Mouse (Mus musculus) forebrain, embryonic 12.5 days (tissue): ENCODE data around the gene Gm49383. TPM values are rescaled to one million over a fixed set of nuclear protein-coding genes. Genes with fewer than 3 reads are reported as not detected.
A peak's percentile ranks its signal among the peaks of the same experiment; 100 is the strongest.
"Not testable (repeated sequence)": the region's sequence is repeated elsewhere in the genome, so short reads cannot be mapped to it uniquely, and the experiment has no call there.

Experiments used
- ATAC-seq: fragments of 200-750 bp; cut with Nextera tagmentation; 2 replicates; pipeline ENCODE4 v1.8.0; 2017; ENCODE audit warnings: moderate TSS enrichment; ENCODE audit not compliant: low FRiP score
- H3K27ac ChIP-seq: fragments of 300-500 bp; sonication (generic); 2 replicates; pipeline ENCODE4 v1.5.1; 2016; ENCODE audit warnings: mild to moderate bottlenecking
- H3K27me3 ChIP-seq: fragments of 300-500 bp; sonication (generic); 2 replicates; pipeline ENCODE4 v1.6.1; 2016; ENCODE audit warnings: mild to moderate bottlenecking
- H3K36me3 ChIP-seq: fragments of 300-500 bp; sonication (generic); replicated peaks from 2 replicates; pipeline ENCODE4 v1.6.1; 2016; ENCODE audit warnings: mild to moderate bottlenecking
- H3K4me1 ChIP-seq: fragments of 300-500 bp; sonication (generic); 2 replicates; pipeline ENCODE4 v1.6.1; 2016
- H3K4me2 ChIP-seq: fragments of 300-500 bp; sonication (generic); 2 replicates; pipeline ENCODE4 v1.6.1; 2016; ENCODE audit warnings: mild to moderate bottlenecking, moderate library complexity
- H3K4me3 ChIP-seq: fragments of 300-500 bp; sonication (generic); replicated peaks from 2 replicates; pipeline ENCODE4 v1.5.1; 2016; ENCODE audit warnings: mild to moderate bottlenecking
- H3K9ac ChIP-seq: fragments of 300-500 bp; sonication (generic); 2 replicates; pipeline ENCODE4 v1.6.1; 2016; ENCODE audit warnings: mild to moderate bottlenecking
- H3K9me3 ChIP-seq: fragments of 300-500 bp; sonication (generic); 2 replicates; pipeline ENCODE4 v1.6.1; 2016
- WGBS: fragments of 180-500 bp; shearing (Covaris S2); methylation state at CpG from one replicate; pipeline ENCODE4 v1.1.7; 2016; 5-methylcytosine and 5-hydroxymethylcytosine counted together
- polyA plus RNA-seq: library from polyadenylated mRNA; unstranded; fragments of >200 nt; fragmentation: Nextera tagmentation; extraction: Ambion mirVana; gene quantifications from 2 replicates; pipeline ENCODE4 v1.2.1, GENCODE M21; 2016

Gm49383 gene
- polyA plus RNA-seq, 1 experiment from 2014 or later, result 41.0 TPM

GRCm38 (mm10) chr12:69171307-69171706, 25.6 kb downstream of the Gm49383 start:
- Histone ChIP-seq H3K36me3 (peaks cover 20% of the 10 kb centered on the region), H3K9ac (no peak overlapping the region), H3K9me3 (no peaks in the 10 kb centered on the region), H3K4me2 (no peak overlapping the region), H3K4me3 (no peak overlapping the region), H3K27ac (no peak overlapping the region), H3K27me3 (no peaks in the 10 kb centered on the region), H3K4me1 (peaks cover 14% of the 10 kb centered on the region)
- ATAC-seq, result no peak
- WGBS, result 94% methylated on average over 2 of the region's 2 CpGs

- under 1% methylated on average over 40 of the region's 40 CpGs for WGBS
- Histone ChIP-seq H3K4me3 (peak within 1 kb of the TSS; percentile 82), H3K9me3 (no peaks in the 10 kb centered on the region), H3K27me3 (no peaks in the 10 kb centered on the region), H3K36me3 (peaks cover 10% of the 10 kb centered on the region; the same call in 1 of the 2 replicates), H3K27ac (peak within 1 kb of the TSS; percentile 73), H3K4me1 (peaks cover 14% of the 10 kb centered on the region), H3K9ac (peak within 1 kb of the TSS; percentile 74), H3K4me2 (peak within 1 kb of the TSS; percentile 91)
- ATAC-seq, result peak; percentile 95
These were observed 28.3 kb downstream of the Gm49383 start, which contains the start of gene Lrr1 for GRCm38 (mm10) chr12:69168461-69169106. TSS of gene Lrr1 (plus strand) at chr12:69168814.

DNA sequence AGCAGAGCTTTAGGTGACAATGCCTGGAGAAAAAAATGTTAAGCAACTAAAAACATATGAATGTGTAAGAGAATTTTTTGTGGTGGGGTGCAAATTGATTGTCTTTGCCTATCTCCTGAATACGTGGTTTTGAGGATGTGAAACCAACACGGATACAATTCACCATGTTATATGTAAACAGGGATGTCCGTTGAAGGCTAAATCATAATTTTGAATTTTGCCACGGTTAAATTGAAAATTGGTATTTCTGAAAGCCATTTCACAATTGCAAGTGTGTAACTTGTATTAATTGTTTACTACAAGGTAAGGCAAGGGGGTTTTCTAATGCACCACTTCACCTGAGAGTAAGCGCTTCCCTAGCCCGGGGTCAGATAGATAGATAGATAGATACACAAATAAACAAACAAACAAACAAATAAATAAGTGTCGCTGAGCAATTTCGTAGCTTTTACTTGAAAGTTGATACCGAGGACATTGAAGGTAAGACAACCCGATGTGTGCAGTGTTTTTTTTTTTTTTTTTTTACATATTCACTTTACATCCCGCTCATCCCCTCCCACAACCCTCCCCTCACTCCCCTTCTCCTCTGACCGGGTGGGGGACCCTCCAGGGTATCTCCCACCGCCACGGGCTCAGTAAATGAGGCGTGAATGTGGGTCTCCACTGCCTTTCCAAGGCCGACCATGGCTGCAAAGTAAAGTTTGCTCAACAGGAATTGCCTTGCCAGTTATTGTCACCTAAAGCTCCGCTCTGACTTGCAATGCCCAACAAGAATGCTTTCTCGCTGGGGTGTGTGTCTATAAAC, 29.0 kb downstream of the Gm49383 start:
- Histone ChIP-seq H3K9me3 (no peaks in the 10 kb centered on the region), H3K4me2 (peak overlapping the region; percentile 91), H3K4me1 (peaks cover 14% of the 10 kb centered on the region), H3K9ac (peak overlapping the region; percentile 74), H3K27ac (peak overlapping the region; percentile 73), H3K4me3 (peak overlapping the region; percentile 82), H3K36me3 (peaks cover 5% of the 10 kb centered on the region; the same call in 1 of the 2 replicates), H3K27me3 (no peaks in the 10 kb centered on the region)
- WGBS, result 9% methylated on average over 18 of the region's 18 CpGs
- peak; percentile 64 for ATAC-seq

GRCm38 (mm10) chr12:69166861-69167581, 29.9 kb downstream of the Gm49383 start:
- H3K9me3 ChIP-seq, H3K36me3 ChIP-seq, H3K27ac ChIP-seq, H3K4me2 ChIP-seq, H3K4me3 ChIP-seq, ATAC-seq, H3K27me3 ChIP-seq, H3K9ac ChIP-seq: not testable (repeated sequence)
- H3K4me1 ChIP-seq, result peaks cover 14% of the 10 kb centered on the region
- WGBS, result 63% methylated on average over 8 of the region's 8 CpGs

DNA sequence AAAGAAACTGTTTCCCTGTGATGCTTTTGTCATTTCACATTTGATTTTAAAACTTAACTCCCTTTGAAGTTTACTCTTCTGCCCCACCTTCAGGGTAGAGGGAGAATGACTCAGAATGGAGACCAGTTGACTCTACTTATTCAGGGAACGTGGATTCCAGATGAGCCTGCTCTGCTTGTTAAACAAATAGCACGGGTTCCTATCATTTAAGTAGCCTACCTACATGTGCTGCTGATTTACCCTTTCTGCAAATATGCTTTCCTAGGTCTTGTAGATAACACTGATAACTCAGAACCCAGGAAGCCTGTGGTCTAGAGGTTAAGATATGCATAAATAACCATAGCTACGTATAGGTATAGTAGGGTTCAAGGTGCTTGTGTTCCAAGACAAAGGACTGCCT, 32.0 kb downstream of the Gm49383 start:
- Histone ChIP-seq H3K4me1 (peaks cover 11% of the 10 kb centered on the region), H3K27ac (no peak overlapping the region), H3K4me2 (no peak overlapping the region), H3K9ac (no peak overlapping the region), H3K27me3 (no peaks in the 10 kb centered on the region), H3K36me3 (no peaks in the 10 kb centered on the region), H3K4me3 (no peak overlapping the region), H3K9me3 (no peaks in the 10 kb centered on the region)
- no peak for ATAC-seq
- 69% methylated on average over 3 of the region's 3 CpGs for WGBS

DNA sequence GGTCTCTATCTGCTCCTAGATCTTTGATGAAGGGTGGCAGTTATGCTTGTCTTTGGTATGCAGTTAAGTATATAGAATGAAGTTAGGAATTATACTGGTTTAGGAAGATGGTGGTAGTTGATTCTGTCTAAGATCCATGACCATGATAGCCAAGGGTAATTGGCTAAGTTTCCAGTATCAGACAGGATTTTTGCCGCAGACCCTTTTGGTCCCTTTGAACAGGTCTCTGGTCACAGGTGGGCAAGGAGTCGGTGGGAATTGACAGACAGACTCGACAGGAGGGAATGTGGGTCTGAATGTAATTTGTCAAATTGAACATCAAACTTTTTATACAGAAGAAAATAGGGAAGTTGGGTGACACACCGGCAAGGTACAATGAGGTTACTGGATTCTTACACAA, 33.3 kb downstream of the Gm49383 start:
- not testable (repeated sequence) for H3K9ac ChIP-seq, H3K4me3 ChIP-seq, H3K4me2 ChIP-seq, H3K9me3 ChIP-seq, H3K36me3 ChIP-seq, H3K4me1 ChIP-seq, H3K27ac ChIP-seq, ATAC-seq, H3K27me3 ChIP-seq
- WGBS, result 86% methylated on average over 4 of the region's 4 CpGs

GRCm38 (mm10) chr12:69160677-69161076, 36.2 kb downstream of the Gm49383 start:
- 82% methylated on average over 2 of the region's 2 CpGs for WGBS
- not testable (repeated sequence) for ATAC-seq, H3K9ac ChIP-seq, H3K4me1 ChIP-seq, H3K9me3 ChIP-seq, H3K27me3 ChIP-seq, H3K27ac ChIP-seq, H3K4me3 ChIP-seq, H3K4me2 ChIP-seq
- H3K36me3 ChIP-seq, result peaks cover 18% of the 10 kb centered on the region

- no peak overlapping the region for H3K27ac ChIP-seq
- H3K9ac ChIP-seq, result no peak overlapping the region
- ATAC-seq, result peak; percentile 5; the same call in 1 of the 2 replicates
- H3K27me3 ChIP-seq, result no peaks in the 10 kb centered on the region
- H3K9me3 ChIP-seq, result no peaks in the 10 kb centered on the region
- peaks cover 23% of the 10 kb centered on the region for H3K36me3 ChIP-seq
- peaks cover 9% of the 10 kb centered on the region for H3K4me1 ChIP-seq
- H3K4me2 ChIP-seq, result 0 out of 2 replicates have a peak overlapping the region, but pooled peaks have one; percentile 6
- peak overlapping the region; percentile 14 for H3K4me3 ChIP-seq
- 5% methylated on average over 9 of the region's 9 CpGs for WGBS
These were observed 37.3 kb downstream of the Gm49383 start for GRCm38 (mm10) chr12:69159578-69159940.

DNA sequence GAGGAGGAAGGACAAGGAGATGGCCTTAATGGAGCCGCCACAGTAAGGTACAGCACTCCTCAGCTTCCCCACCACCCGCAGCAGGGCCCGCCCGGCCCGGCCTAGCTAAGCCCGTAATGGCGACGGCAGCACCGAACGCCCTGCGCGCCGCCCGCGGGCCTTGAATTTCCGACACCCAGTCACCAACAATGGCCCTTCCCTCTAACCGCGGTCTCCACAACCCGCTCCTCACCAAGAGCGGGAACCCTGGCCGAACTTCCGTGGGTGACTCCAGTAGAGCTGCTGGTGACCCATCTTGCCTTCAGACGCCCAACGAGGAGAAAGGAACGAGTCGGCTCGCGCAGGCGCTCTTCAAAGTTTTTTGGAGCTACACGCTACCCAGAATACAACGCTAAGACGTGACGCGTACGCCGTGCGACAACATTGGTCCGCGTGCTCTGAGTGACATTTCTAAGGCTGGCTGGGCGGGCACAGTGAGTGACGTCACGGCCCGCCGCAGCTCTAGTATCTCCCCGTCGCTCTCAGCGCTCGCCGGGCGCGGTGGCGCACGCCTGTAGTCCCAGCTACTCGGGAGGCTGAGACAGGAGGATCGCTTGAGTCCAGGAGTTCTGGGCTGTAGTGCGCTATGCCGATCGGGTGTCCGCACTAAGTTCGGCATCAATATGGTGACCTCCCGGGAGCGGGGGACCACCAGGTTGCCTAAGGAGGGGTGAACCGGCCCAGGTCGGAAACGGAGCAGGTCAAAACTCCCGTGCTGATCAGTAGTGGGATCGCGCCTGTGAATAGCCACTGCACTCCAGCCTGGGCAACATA, 37.9 kb downstream of the Gm49383 start, which contains the start of gene Rps29:
Gene Rps29, minus strand, starts transcription at position 422 of the 813 bp plus-strand sequence.
- under 1% methylated on average over 60 of the region's 68 CpGs for WGBS
- peak within 1 kb of the TSS; percentile 64 for H3K4me2 ChIP-seq
- not testable (repeated sequence) for H3K9me3 ChIP-seq, H3K27me3 ChIP-seq, H3K4me1 ChIP-seq
- H3K36me3 ChIP-seq, result peaks cover 23% of the 10 kb centered on the region
- peak; percentile 99 for ATAC-seq
- peak within 1 kb of the TSS; percentile 89 for H3K9ac ChIP-seq
- peak within 1 kb of the TSS; percentile 72 for H3K4me3 ChIP-seq
- H3K27ac ChIP-seq, result peak within 1 kb of the TSS; percentile 95

DNA sequence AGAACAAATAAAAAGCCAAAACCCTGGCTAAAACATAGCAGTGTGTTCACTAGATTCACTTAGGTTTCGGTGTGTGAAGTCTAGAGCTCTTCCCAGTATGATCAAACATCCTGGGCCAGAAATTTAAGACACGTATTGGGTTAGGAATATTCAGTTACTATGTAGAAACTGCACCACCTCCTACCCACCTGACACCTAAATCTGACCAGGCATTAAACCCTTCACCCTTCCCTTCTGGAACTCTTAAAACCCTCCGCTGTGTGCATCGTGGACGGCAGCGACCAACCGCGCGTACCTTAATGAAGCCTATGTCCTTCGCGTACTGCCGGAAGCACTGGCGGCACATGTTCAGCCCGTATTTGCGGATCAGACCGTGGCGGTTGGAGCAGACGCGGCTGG, 38.5 kb downstream of the Gm49383 start:
- H3K27me3 ChIP-seq, result no peaks in the 10 kb centered on the region
- under 1% methylated on average over 19 of the region's 19 CpGs for WGBS
- peak overlapping the region; percentile 72 for H3K4me3 ChIP-seq
- peak; percentile 15; the same call in 1 of the 2 replicates for ATAC-seq
- H3K9ac ChIP-seq, result peak overlapping the region; percentile 89
- H3K36me3 ChIP-seq, result peaks cover 23% of the 10 kb centered on the region
- H3K9me3 ChIP-seq, result no peaks in the 10 kb centered on the region
- peak overlapping the region; percentile 64 for H3K4me2 ChIP-seq
- H3K27ac ChIP-seq, result peak overlapping the region; percentile 95
- peaks cover 9% of the 10 kb centered on the region for H3K4me1 ChIP-seq

DNA sequence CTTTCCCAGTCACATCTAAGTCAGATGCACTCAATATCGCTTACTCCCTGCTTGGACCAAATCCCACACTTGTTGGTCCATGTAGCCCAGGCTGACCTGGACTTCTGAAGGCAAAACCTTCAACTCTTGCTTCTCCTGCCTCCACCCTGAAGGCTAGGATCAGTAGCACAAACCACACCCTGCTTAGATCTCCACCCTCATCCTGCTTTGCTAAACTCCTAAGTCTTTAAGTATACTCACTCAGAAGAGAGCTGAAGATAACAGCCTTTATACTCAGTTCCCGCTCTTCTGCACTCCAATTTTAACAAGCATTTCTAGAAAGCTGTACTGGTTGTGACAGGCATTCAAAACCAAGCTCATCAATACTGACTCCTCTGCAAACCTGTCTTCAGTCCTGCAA, 39.8 kb downstream of the Gm49383 start:
- 94% methylated on average over 2 of the region's 2 CpGs for WGBS
- Histone ChIP-seq H3K36me3 (peaks cover 23% of the 10 kb centered on the region), H3K27ac (no peak overlapping the region), H3K27me3 (no peaks in the 10 kb centered on the region), H3K4me1 (peaks cover 9% of the 10 kb centered on the region), H3K4me3 (no peak overlapping the region), H3K9ac (no peak overlapping the region), H3K4me2 (peak overlapping the region; percentile 64; the same call in 1 of the 2 replicates), H3K9me3 (no peaks in the 10 kb centered on the region)
- no peak for ATAC-seq
